Mouse (Mus musculus): Measurements from ENCODE around the gene Slc25a1. TPM values are rescaled to one million over a fixed set of nuclear protein-coding genes. Genes with fewer than 3 reads are reported as not detected.

Slc25a1 gene
- polyA plus RNA-seq, 1 experiment from 2014 or later: 83.6 TPM

GRCm38 (mm10) chr16:17938187-17938586, 10.2 kb upstream of the Slc25a1 start:
- 80% methylated on average over 7 of the region's 7 CpGs for WGBS
- no peak for ATAC-seq (ENCODE audit: insufficient number of reproducible peaks, low FRiP score, low TSS enrichment, low read depth)

GRCm38 (mm10) chr16:17936776-17937175, 8.8 kb upstream of the Slc25a1 start:
- Histone ChIP-seq H3K27ac (replicated peaks) (no peak overlapping the region), H3K9ac (no peak overlapping the region), H3K4me3 (replicated peaks) (no peak overlapping the region), H3K4me2 (replicated peaks) (no peak overlapping the region), H3K36me3 (no peaks in the 10 kb centered on the region), H3K9me3 (replicated peaks) (no peaks in the 10 kb centered on the region), H3K4me1 (0 out of 2 replicates have a peak, but pooled peaks cover 4% of the 10 kb centered on the region), H3K27me3 (no peaks in the 10 kb centered on the region)
- WGBS: 78% methylated on average over 10 of the region's 10 CpGs
- ATAC-seq (ENCODE audit: insufficient number of reproducible peaks, low FRiP score, low TSS enrichment, low read depth): no peak

More at GRCm38 (mm10) chr16:17938187-17938586, 10.2 kb upstream of the Slc25a1 start:
- Histone ChIP-seq H3K27me3 (no peaks in the 10 kb centered on the region), H3K4me3 (replicated peaks) (no peak overlapping the region), H3K4me2 (replicated peaks) (no peak overlapping the region), H3K27ac (replicated peaks) (no peak overlapping the region), H3K4me1 (0 out of 2 replicates have a peak, but pooled peaks cover 4% of the 10 kb centered on the region), H3K9me3 (replicated peaks) (no peaks in the 10 kb centered on the region), H3K9ac (no peak overlapping the region), H3K36me3 (no peaks in the 10 kb centered on the region)

- H3K4me1 ChIP-seq: 0 out of 2 replicates have a peak, but pooled peaks cover 4% of the 10 kb centered on the region
- no peak overlapping the region for H3K4me3 ChIP-seq (replicated peaks)
- H3K27ac ChIP-seq (replicated peaks): no peak overlapping the region
- H3K9me3 ChIP-seq (replicated peaks): no peaks in the 10 kb centered on the region
- H3K9ac ChIP-seq: no peak overlapping the region
- H3K4me2 ChIP-seq (replicated peaks): no peak overlapping the region
- no peaks in the 10 kb centered on the region for H3K27me3 ChIP-seq
- no peaks in the 10 kb centered on the region for H3K36me3 ChIP-seq
- 54% methylated on average over 3 of the region's 3 CpGs for WGBS
- ATAC-seq (ENCODE audit: insufficient number of reproducible peaks, low FRiP score, low TSS enrichment, low read depth): no peak
Observed at GRCm38 (mm10) chr16:17934445-17934910, 6.5 kb upstream of the Slc25a1 start.

- Histone ChIP-seq H3K4me2 (replicated peaks) (no peak overlapping the region), H3K27me3 (no peaks in the 10 kb centered on the region), H3K4me3 (replicated peaks) (no peak overlapping the region), H3K4me1 (peaks cover 2% of the 10 kb centered on the region), H3K9me3 (replicated peaks) (no peaks in the 10 kb centered on the region), H3K36me3 (no peaks in the 10 kb centered on the region), H3K27ac (replicated peaks) (no peak overlapping the region), H3K9ac (no peak overlapping the region)
- ATAC-seq (ENCODE audit: insufficient number of reproducible peaks, low FRiP score, low TSS enrichment, low read depth): no peak
- WGBS: 66% methylated on average over 9 of the region's 9 CpGs
Observed at GRCm38 (mm10) chr16:17933594-17934444, 5.8 kb upstream of the Slc25a1 start.

- H3K9me3 ChIP-seq (replicated peaks): no peaks in the 10 kb centered on the region
- no peak for ATAC-seq (ENCODE audit: insufficient number of reproducible peaks, low FRiP score, low TSS enrichment, low read depth)
- no peak overlapping the region for H3K4me2 ChIP-seq (replicated peaks)
- no peak overlapping the region for H3K9ac ChIP-seq
- H3K27me3 ChIP-seq: no peaks in the 10 kb centered on the region
- no peak overlapping the region for H3K27ac ChIP-seq (replicated peaks)
- H3K4me3 ChIP-seq (replicated peaks): no peak overlapping the region
- H3K36me3 ChIP-seq: no peaks in the 10 kb centered on the region
- H3K4me1 ChIP-seq: peaks cover 11% of the 10 kb centered on the region
- 72% methylated on average over 5 of the region's 5 CpGs for WGBS
Observed at GRCm38 (mm10) chr16:17931906-17932460, 4.0 kb upstream of the Slc25a1 start.

- Histone ChIP-seq H3K4me1 (peaks cover 18% of the 10 kb centered on the region), H3K9ac (no peak overlapping the region), H3K4me3 (replicated peaks) (no peak overlapping the region), H3K9me3 (replicated peaks) (no peaks in the 10 kb centered on the region), H3K36me3 (peaks cover 18% of the 10 kb centered on the region), H3K27ac (replicated peaks) (0 out of 2 replicates have a peak overlapping the region, but pooled peaks have one; percentile 39), H3K27me3 (no peaks in the 10 kb centered on the region), H3K4me2 (replicated peaks) (no peak overlapping the region)
- 54% methylated on average over 2 of the region's 2 CpGs for WGBS
- no peak for ATAC-seq (ENCODE audit: insufficient number of reproducible peaks, low FRiP score, low TSS enrichment, low read depth)
Observed at GRCm38 (mm10) chr16:17929631-17930030, 1.6 kb upstream of the Slc25a1 start.

GRCm38 (mm10) chr16:17929211-17929610, 1.2 kb upstream of the Slc25a1 start:
- ATAC-seq (ENCODE audit: insufficient number of reproducible peaks, low FRiP score, low TSS enrichment, low read depth): no peak
- Histone ChIP-seq H3K27ac (replicated peaks) (0 out of 2 replicates have a peak overlapping the region, but pooled peaks have one; percentile 83), H3K27me3 (no peaks in the 10 kb centered on the region), H3K4me3 (replicated peaks) (no peak overlapping the region), H3K4me1 (peaks cover 18% of the 10 kb centered on the region), H3K36me3 (peaks cover 18% of the 10 kb centered on the region), H3K4me2 (replicated peaks) (no peak overlapping the region), H3K9me3 (replicated peaks) (no peaks in the 10 kb centered on the region), H3K9ac (no peak overlapping the region)
- 13% methylated on average over 2 of the region's 2 CpGs for WGBS

GRCm38 (mm10) chr16:17928627-17929104, 647 bp upstream of the Slc25a1 start:
- peak overlapping the region; percentile 96 for H3K4me2 ChIP-seq (replicated peaks)
- H3K9me3 ChIP-seq (replicated peaks): no peaks in the 10 kb centered on the region
- H3K4me1 ChIP-seq: peaks cover 18% of the 10 kb centered on the region
- H3K36me3 ChIP-seq: peaks cover 18% of the 10 kb centered on the region
- no peaks in the 10 kb centered on the region for H3K27me3 ChIP-seq
- 0 out of 2 replicates have a peak, but pooled peaks have one; percentile 11 for ATAC-seq (ENCODE audit: insufficient number of reproducible peaks, low FRiP score, low TSS enrichment, low read depth)
- H3K9ac ChIP-seq: 0 out of 2 replicates have a peak overlapping the region, but pooled peaks have one; percentile 67
- H3K4me3 ChIP-seq (replicated peaks): peak overlapping the region; percentile 86
- peak overlapping the region; percentile 83 for H3K27ac ChIP-seq (replicated peaks)
- WGBS: 1% methylated on average over 9 of the region's 9 CpGs

- peaks cover 25% of the 10 kb centered on the region for H3K4me1 ChIP-seq
- ATAC-seq (ENCODE audit: insufficient number of reproducible peaks, low FRiP score, low TSS enrichment, low read depth): no peak; the same call in none of the 2 replicates
- WGBS: under 1% methylated on average over 72 of the region's 72 CpGs
- H3K27ac ChIP-seq (replicated peaks): peak overlapping the region; percentile 83
- H3K9me3 ChIP-seq (replicated peaks): no peaks in the 10 kb centered on the region
- H3K36me3 ChIP-seq: peaks cover 18% of the 10 kb centered on the region
- peak overlapping the region; percentile 86 for H3K4me3 ChIP-seq (replicated peaks)
- H3K27me3 ChIP-seq: no peaks in the 10 kb centered on the region
- H3K9ac ChIP-seq: peak overlapping the region; percentile 67
- H3K4me2 ChIP-seq (replicated peaks): peak overlapping the region; percentile 96
Observed at GRCm38 (mm10) chr16:17927351-17928082, 502 bp downstream of the Slc25a1 start.

- peaks cover 18% of the 10 kb centered on the region for H3K36me3 ChIP-seq
- ATAC-seq (ENCODE audit: insufficient number of reproducible peaks, low FRiP score, low TSS enrichment, low read depth): no peak
- peak overlapping the region; percentile 93 for H3K4me2 ChIP-seq (replicated peaks)
- H3K27me3 ChIP-seq: peaks cover 34% of the 10 kb centered on the region
- no peaks in the 10 kb centered on the region for H3K9me3 ChIP-seq (replicated peaks)
- peak overlapping the region; percentile 89 for H3K27ac ChIP-seq (replicated peaks)
- H3K4me1 ChIP-seq: peaks cover 32% of the 10 kb centered on the region
- H3K9ac ChIP-seq: peak overlapping the region; percentile 88
- WGBS: under 1% methylated on average over 14 of the region's 14 CpGs
- H3K4me3 ChIP-seq (replicated peaks): peak overlapping the region; percentile 79
Observed at GRCm38 (mm10) chr16:17922163-17922538, 5.9 kb downstream of the Slc25a1 start.

Measured in embryonic facial prominence, embryonic 15.5 days (tissue).